ENCODE assay signal across 8 mouse cellular contexts in the genomic region with DNA sequence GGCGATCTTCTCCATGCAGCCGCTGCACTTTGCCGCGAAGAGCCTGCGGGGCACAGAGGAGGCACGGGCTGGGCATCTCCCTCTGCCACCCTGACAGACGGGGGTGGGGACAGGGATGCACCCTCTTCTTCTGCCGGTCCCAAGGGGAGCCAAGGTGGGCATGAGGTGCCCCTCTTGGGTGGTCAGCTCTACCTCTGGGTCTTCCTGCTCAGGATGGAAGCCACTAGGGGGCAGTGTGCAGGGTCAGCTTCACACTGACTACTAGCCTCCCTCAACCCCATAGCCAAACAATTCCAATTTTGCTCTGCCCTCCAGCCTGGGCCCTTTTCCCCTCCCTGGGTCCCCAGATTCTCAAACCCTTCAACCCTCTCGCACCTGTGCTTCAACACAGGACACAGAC.
A peak's percentile ranks its signal among the peaks of the same experiment; 100 is the strongest.
DNase-seq lines count a peak whose midpoint lies in the region; ATAC-seq and TF ChIP-seq lines count a peak whose summit lies in the region.

No protein-coding gene starts in this region.

- peak; percentile 48; the same call in 1 of the 2 replicates for TF ChIP-seq CTCF in cerebellum, adult 2 months (IDR thresholded peaks at IDR 0.05; ENCODE audit: borderline replicate concordance, insufficient read depth, low read depth, low read length)

- H3K27me3 ChIP-seq in cerebellum, adult 2 months (ENCODE audit: control insufficient read depth, insufficient read depth, low read length): no peaks in the 10 kb centered on the region; the same call in 1 of the 2 replicates
- H3K27me3 ChIP-seq in midbrain, embryonic 11.5 days (ENCODE audit: control insufficient read depth, insufficient read depth, low read length): peaks cover 48% of the 10 kb centered on the region
- peaks cover 32% of the 10 kb centered on the region for H3K27me3 ChIP-seq in midbrain, embryonic 16.5 days (ENCODE audit: control insufficient read depth, insufficient read depth, low read depth, low read length)
- peaks cover 56% of the 10 kb centered on the region for H3K27me3 ChIP-seq in heart, embryonic 16.5 days (ENCODE audit: control insufficient read depth, insufficient read depth, low read length)
- peaks cover 27% of the 10 kb centered on the region for H3K27me3 ChIP-seq in lung, embryonic 16.5 days (ENCODE audit: control insufficient read depth, insufficient read depth, low read depth, low read length)

- no peak for TF ChIP-seq POLR2A in cerebellum, adult 2 months (IDR thresholded peaks at IDR 0.05; ENCODE audit: borderline replicate concordance, insufficient read depth, low read length)

- no peak overlapping the region for H3K4me2 ChIP-seq in midbrain, embryonic 11.5 days
- H3K4me2 ChIP-seq in midbrain, embryonic 16.5 days (ENCODE audit: low read length): no peak overlapping the region
- peak overlapping the region; percentile 42 for H3K4me2 ChIP-seq in heart, embryonic 16.5 days (ENCODE audit: low read depth, low read length)
- H3K4me2 ChIP-seq in lung, embryonic 16.5 days (ENCODE audit: low read depth, low read length): peak overlapping the region; percentile 25

- H3K9ac ChIP-seq in midbrain, embryonic 11.5 days (ENCODE audit: low read length): no peak overlapping the region
- no peak overlapping the region for H3K9ac ChIP-seq in midbrain, embryonic 16.5 days (ENCODE audit: low read depth, low read length)
- no peak overlapping the region for H3K9ac ChIP-seq in heart, embryonic 16.5 days (ENCODE audit: low read length)
- no peak overlapping the region for H3K9ac ChIP-seq in lung, embryonic 16.5 days (ENCODE audit: low read length)

- peaks cover 4% of the 10 kb centered on the region; the same call in 1 of the 2 replicates for H3K4me1 ChIP-seq in cerebellum, adult 2 months (ENCODE audit: control insufficient read depth, insufficient read depth, low read length)
- peaks cover 5% of the 10 kb centered on the region for H3K4me1 ChIP-seq in midbrain, embryonic 11.5 days (ENCODE audit: control insufficient read depth, insufficient read depth, low read length)
- peaks cover 7% of the 10 kb centered on the region; the same call in 1 of the 2 replicates for H3K4me1 ChIP-seq in midbrain, embryonic 16.5 days (ENCODE audit: control insufficient read depth, insufficient read depth, low read length)
- peaks cover 8% of the 10 kb centered on the region for H3K4me1 ChIP-seq in heart, embryonic 16.5 days (ENCODE audit: control insufficient read depth, insufficient read depth, low read length)
- peaks cover 8% of the 10 kb centered on the region for H3K4me1 ChIP-seq in lung, embryonic 16.5 days (replicated peaks; ENCODE audit: control insufficient read depth, insufficient read depth, low read length)

- DNase-seq in cerebellum, adult 2 months: no peak
- no peak for DNase-seq in midbrain, embryonic 11.5 days (ENCODE audit: low spot score, missing footprints)
- DNase-seq in thymus, postnatal 25 days: peak; percentile 27
- DNase-seq in MN1 (ENCODE audit: low spot score): no peak

- no peaks in the 10 kb centered on the region for H3K9me3 ChIP-seq in midbrain, embryonic 11.5 days (ENCODE audit: control insufficient read depth, low read length)
- H3K9me3 ChIP-seq in midbrain, embryonic 16.5 days (replicated peaks; ENCODE audit: control insufficient read depth, low read length, poor library complexity, severe bottlenecking): no peaks in the 10 kb centered on the region
- H3K9me3 ChIP-seq in heart, embryonic 16.5 days (replicated peaks; ENCODE audit: control insufficient read depth, low read length): no peaks in the 10 kb centered on the region
- no peaks in the 10 kb centered on the region for H3K9me3 ChIP-seq in lung, embryonic 16.5 days (ENCODE audit: control insufficient read depth, low read length)

- H3K27ac ChIP-seq in cerebellum, adult 2 months (ENCODE audit: insufficient read depth, low read length): no peak overlapping the region
- no peak overlapping the region for H3K27ac ChIP-seq in midbrain, embryonic 11.5 days (ENCODE audit: low read depth, low read length)
- no peak overlapping the region for H3K27ac ChIP-seq in midbrain, embryonic 16.5 days (ENCODE audit: low read length)
- no peak overlapping the region for H3K27ac ChIP-seq in heart, embryonic 16.5 days (ENCODE audit: low read length)
- no peak overlapping the region for H3K27ac ChIP-seq in lung, embryonic 16.5 days (ENCODE audit: low read length)

- no peak overlapping the region for H3K4me3 ChIP-seq in cerebellum, adult 2 months (replicated peaks; ENCODE audit: insufficient read depth, low read depth, low read length)
- no peak overlapping the region for H3K4me3 ChIP-seq in midbrain, embryonic 11.5 days (ENCODE audit: low read depth, low read length)
- no peak overlapping the region for H3K4me3 ChIP-seq in midbrain, embryonic 16.5 days (ENCODE audit: low read depth, low read length)
- no peak overlapping the region for H3K4me3 ChIP-seq in heart, embryonic 16.5 days (ENCODE audit: low read length)
- no peak overlapping the region for H3K4me3 ChIP-seq in lung, embryonic 16.5 days (ENCODE audit: low read length)

- 40% methylated on average over 9 of the region's 9 CpGs for WGBS in cerebellum, adult 2 months
- WGBS in midbrain, embryonic 11.5 days: 37% methylated on average over 9 of the region's 9 CpGs
- WGBS in midbrain, embryonic 16.5 days: 35% methylated on average over 9 of the region's 9 CpGs
- 11% methylated on average over 9 of the region's 9 CpGs for WGBS in heart, embryonic 16.5 days
- WGBS in lung, embryonic 16.5 days: 9% methylated on average over 9 of the region's 9 CpGs

- no peak for ATAC-seq in cerebellum, adult (ENCODE audit: insufficient number of reproducible peaks, low FRiP score, low TSS enrichment)
- 0 out of 2 replicates have a peak, but pooled peaks have one; percentile 50 for ATAC-seq in midbrain, embryonic 11.5 days (ENCODE audit: low FRiP score)
- no peak for ATAC-seq in midbrain, embryonic 16.5 days
- no peak for ATAC-seq in heart, embryonic 16.5 days (replicated peaks; ENCODE audit: extremely low read depth, insufficient read depth, low FRiP score)
- no peak for ATAC-seq in lung, embryonic 16.5 days (ENCODE audit: low read depth)

- no peaks in the 10 kb centered on the region for H3K36me3 ChIP-seq in midbrain, embryonic 11.5 days (ENCODE audit: control insufficient read depth, insufficient read depth, low read length)
- H3K36me3 ChIP-seq in midbrain, embryonic 16.5 days (ENCODE audit: control insufficient read depth, insufficient read depth, low read length): no peaks in the 10 kb centered on the region
- no peaks in the 10 kb centered on the region for H3K36me3 ChIP-seq in heart, embryonic 16.5 days (ENCODE audit: control insufficient read depth, insufficient read depth)
- no peaks in the 10 kb centered on the region for H3K36me3 ChIP-seq in lung, embryonic 16.5 days (ENCODE audit: control insufficient read depth, insufficient read depth, low read length)

Comparison
In these comparisons a context has a peak if more than half of its experiments do, and no peak if none do; other contexts are left out.
1. H3K4me2 ChIP-seq: peak in heart, embryonic 16.5 days (single experiment) and lung, embryonic 16.5 days (single experiment); none in midbrain, embryonic 11.5 days (single experiment) and midbrain, embryonic 16.5 days (single experiment).